Mouse (Mus musculus) liver, embryonic 15.5 days (tissue): ENCODE results near the gene Wwox. TPM values are rescaled to one million over a fixed set of nuclear protein-coding genes. Genes with fewer than 3 reads are reported as not detected.
A peak's percentile ranks its signal among the peaks of the same experiment; 100 is the strongest.

Experiments
- ATAC-seq: fragments of 200-750 bp; cut with Nextera tagmentation; 2 replicates; pipeline ENCODE4 v1.8.0; 2017; ENCODE audit warnings: moderate number of reproducible peaks, mild to moderate bottlenecking, moderate library complexity; ENCODE audit not compliant: insufficient read depth
- H3K27ac ChIP-seq: fragments of 300-500 bp; sonication (generic); replicated peaks from 2 replicates; pipeline ENCODE4 v1.5.1; 2015; ENCODE audit warnings: mild to moderate bottlenecking, inconsistent platforms
- H3K27me3 ChIP-seq: fragments of 300-500 bp; sonication (generic); 2 replicates; pipeline ENCODE4 v1.6.1; 2015; ENCODE audit warnings: mild to moderate bottlenecking, inconsistent platforms
- H3K36me3 ChIP-seq: fragments of 300-500 bp; sonication (generic); replicated peaks from 2 replicates; pipeline ENCODE4 v1.6.1; 2015; ENCODE audit warnings: moderate library complexity, mild to moderate bottlenecking, inconsistent platforms
- H3K4me1 ChIP-seq: fragments of 300-500 bp; sonication (generic); replicated peaks from 2 replicates; pipeline ENCODE4 v1.6.1; 2015; ENCODE audit warnings: inconsistent platforms
- H3K4me2 ChIP-seq: fragments of 300-500 bp; sonication (generic); 2 replicates; pipeline ENCODE4 v1.6.1; 2015; ENCODE audit warnings: moderate library complexity, mild to moderate bottlenecking, inconsistent platforms
- H3K4me3 ChIP-seq: fragments of 300-500 bp; sonication (generic); replicated peaks from 2 replicates; pipeline ENCODE4 v1.5.1; 2015; ENCODE audit warnings: mild to moderate bottlenecking, inconsistent platforms
- H3K9ac ChIP-seq: fragments of 300-500 bp; sonication (generic); 2 replicates; pipeline ENCODE4 v1.6.1; 2015; ENCODE audit warnings: moderate library complexity, mild to moderate bottlenecking, inconsistent platforms
- H3K9me3 ChIP-seq: fragments of 300-500 bp; sonication (generic); replicated peaks from 2 replicates; pipeline ENCODE4 v1.6.1; 2016; ENCODE audit warnings: inconsistent platforms
- WGBS: fragments of 180-500 bp; shearing (Covaris S2); methylation state at CpG from one replicate; pipeline ENCODE4 v1.1.7; 2015; ENCODE audit warnings: mixed read lengths; ENCODE audit not compliant: insufficient replicate concordance; 5-methylcytosine and 5-hydroxymethylcytosine counted together
- polyA plus RNA-seq: library from polyadenylated mRNA; unstranded; fragments of >200 nt; fragmentation: Nextera tagmentation; extraction: Ambion mirVana; gene quantifications from 2 replicates; pipeline ENCODE4 v1.2.1, GENCODE M21; 2015

Wwox gene
- polyA plus RNA-seq, 1 experiment from 2014 or later: 3.5 TPM

GRCm38 (mm10) chr8:115114498-115114897 is 675.0 kb downstream of the Wwox start:
- Histone ChIP-seq H3K27me3 (no peaks in the 10 kb centered on the region), H3K4me2 (no peak overlapping the region), H3K27ac (no peak overlapping the region), H3K9ac (no peak overlapping the region), H3K9me3 (no peaks in the 10 kb centered on the region), H3K36me3 (no peaks in the 10 kb centered on the region), H3K4me3 (no peak overlapping the region), H3K4me1 (no peaks in the 10 kb centered on the region)
- 54% methylated on average over 6 of the region's 6 CpGs for WGBS
- no peak for ATAC-seq

GRCm38 (mm10) chr8:115126081-115126480 is 686.6 kb downstream of the Wwox start:
- no peaks in the 10 kb centered on the region for H3K36me3 ChIP-seq
- WGBS: 76% methylated on average over 7 of the region's 7 CpGs
- H3K27ac ChIP-seq: no peak overlapping the region
- H3K4me2 ChIP-seq: no peak overlapping the region
- no peak overlapping the region for H3K4me3 ChIP-seq
- H3K4me1 ChIP-seq: no peaks in the 10 kb centered on the region
- no peak overlapping the region for H3K9ac ChIP-seq
- H3K27me3 ChIP-seq: no peaks in the 10 kb centered on the region
- H3K9me3 ChIP-seq: no peaks in the 10 kb centered on the region
- ATAC-seq: no peak

GRCm38 (mm10) chr8:115126674-115127073 is 687.2 kb downstream of the Wwox start:
- Histone ChIP-seq H3K27ac (no peak overlapping the region), H3K9me3 (no peaks in the 10 kb centered on the region), H3K4me1 (no peaks in the 10 kb centered on the region), H3K36me3 (no peaks in the 10 kb centered on the region), H3K27me3 (no peaks in the 10 kb centered on the region), H3K4me2 (no peak overlapping the region), H3K9ac (no peak overlapping the region), H3K4me3 (no peak overlapping the region)
- ATAC-seq: no peak
- 64% methylated on average over 5 of the region's 5 CpGs for whole genome bisulfite sequencing

- Histone ChIP-seq H3K36me3 (no peaks in the 10 kb centered on the region), H3K4me3 (no peak overlapping the region), H3K9ac (no peak overlapping the region), H3K27ac (no peak overlapping the region), H3K27me3 (no peaks in the 10 kb centered on the region), H3K4me2 (no peak overlapping the region), H3K4me1 (no peaks in the 10 kb centered on the region), H3K9me3 (no peaks in the 10 kb centered on the region)
- 73% methylated on average over 4 of the region's 4 CpGs for WGBS
- no peak for ATAC-seq
Observed at GRCm38 (mm10) chr8:115129307-115129706, 689.9 kb downstream of the Wwox start.

GRCm38 (mm10) chr8:115133119-115133518 is 693.7 kb downstream of the Wwox start:
- Histone ChIP-seq H3K9me3 (no peaks in the 10 kb centered on the region), H3K9ac (no peak overlapping the region), H3K27me3 (no peaks in the 10 kb centered on the region), H3K36me3 (no peaks in the 10 kb centered on the region), H3K4me2 (no peak overlapping the region), H3K4me1 (no peaks in the 10 kb centered on the region), H3K4me3 (no peak overlapping the region), H3K27ac (no peak overlapping the region)
- 49% methylated on average over 17 of the region's 17 CpGs for WGBS
- no peak for ATAC-seq

GRCm38 (mm10) chr8:115133711-115134218 is 694.3 kb downstream of the Wwox start:
- no peak for ATAC-seq
- WGBS: 46% methylated on average over 7 of the region's 7 CpGs
- no peaks in the 10 kb centered on the region for H3K4me1 ChIP-seq

GRCm38 (mm10) chr8:115136888-115137287 is 697.4 kb downstream of the Wwox start:
- 59% methylated on average over 10 of the region's 10 CpGs for WGBS
- Histone ChIP-seq H3K4me1 (no peaks in the 10 kb centered on the region), H3K27me3 (no peaks in the 10 kb centered on the region), H3K9ac (no peak overlapping the region), H3K27ac (no peak overlapping the region), H3K4me3 (no peak overlapping the region), H3K4me2 (no peak overlapping the region), H3K9me3 (no peaks in the 10 kb centered on the region), H3K36me3 (no peaks in the 10 kb centered on the region)
- no peak for ATAC-seq

More at GRCm38 (mm10) chr8:115133711-115134218, 694.3 kb downstream of the Wwox start:
- Histone ChIP-seq H3K9me3 (no peaks in the 10 kb centered on the region), H3K27ac (no peak overlapping the region), H3K27me3 (no peaks in the 10 kb centered on the region), H3K4me3 (no peak overlapping the region), H3K36me3 (no peaks in the 10 kb centered on the region), H3K9ac (no peak overlapping the region), H3K4me2 (no peak overlapping the region)

- Histone ChIP-seq H3K27me3 (no peaks in the 10 kb centered on the region), H3K9ac (no peak overlapping the region), H3K4me3 (no peak overlapping the region), H3K27ac (no peak overlapping the region), H3K4me2 (no peak overlapping the region), H3K9me3 (no peaks in the 10 kb centered on the region), H3K4me1 (no peaks in the 10 kb centered on the region), H3K36me3 (no peaks in the 10 kb centered on the region)
- 71% methylated on average over 8 of the region's 8 CpGs for WGBS
- ATAC-seq: no peak
Observed at GRCm38 (mm10) chr8:115141614-115142013, 702.2 kb downstream of the Wwox start.

GRCm38 (mm10) chr8:115143530-115144320 is 704.3 kb downstream of the Wwox start:
- H3K27ac ChIP-seq: no peak overlapping the region
- no peaks in the 10 kb centered on the region for H3K9me3 ChIP-seq
- WGBS: 40% methylated on average over 9 of the region's 9 CpGs
- H3K4me1 ChIP-seq: no peaks in the 10 kb centered on the region
- no peaks in the 10 kb centered on the region for H3K27me3 ChIP-seq
- no peak overlapping the region for H3K9ac ChIP-seq
- no peak overlapping the region for H3K4me3 ChIP-seq
- no peak overlapping the region for H3K4me2 ChIP-seq
- H3K36me3 ChIP-seq: no peaks in the 10 kb centered on the region
- ATAC-seq: no peak

GRCm38 (mm10) chr8:115147006-115147405 is 707.6 kb downstream of the Wwox start:
- no peak for ATAC-seq
- H3K4me1 ChIP-seq: peaks cover 10% of the 10 kb centered on the region
- 66% methylated on average over 9 of the region's 9 CpGs for WGBS

GRCm38 (mm10) chr8:115150446-115151109 is 711.1 kb downstream of the Wwox start:
- Histone ChIP-seq H3K27me3 (no peaks in the 10 kb centered on the region; the same call in 1 of the 2 replicates), H3K9me3 (no peaks in the 10 kb centered on the region), H3K4me3 (no peak overlapping the region), H3K36me3 (no peaks in the 10 kb centered on the region), H3K4me2 (peak overlapping the region; percentile 11; the same call in 1 of the 2 replicates), H3K4me1 (peaks cover 10% of the 10 kb centered on the region), H3K27ac (no peak overlapping the region), H3K9ac (no peak overlapping the region)
- peak; percentile 79 for ATAC-seq
- 35% methylated on average over 24 of the region's 24 CpGs for WGBS

More at GRCm38 (mm10) chr8:115147006-115147405, 707.6 kb downstream of the Wwox start:
- Histone ChIP-seq H3K36me3 (no peaks in the 10 kb centered on the region), H3K9me3 (no peaks in the 10 kb centered on the region), H3K27me3 (no peaks in the 10 kb centered on the region; the same call in 1 of the 2 replicates), H3K27ac (no peak overlapping the region), H3K4me3 (no peak overlapping the region), H3K9ac (no peak overlapping the region), H3K4me2 (no peak overlapping the region)
